Mouse (Mus musculus): ENCODE data around the gene Olfr513.

The Olfr513 gene

GRCm38 (mm10) chr7:108750673-108751072 is at the start of gene Olfr513:
Gene Olfr513 (plus strand): TSS chr7:108750973.
- DNase-seq: no peak

GRCm38 (mm10) chr7:108713020-108713419 is 37.8 kb upstream of the Olfr513 start, which contains the start of gene Olfr512:
Gene Olfr512 (plus strand): TSS chr7:108713320.
- no peak for DNase-seq

DNA sequence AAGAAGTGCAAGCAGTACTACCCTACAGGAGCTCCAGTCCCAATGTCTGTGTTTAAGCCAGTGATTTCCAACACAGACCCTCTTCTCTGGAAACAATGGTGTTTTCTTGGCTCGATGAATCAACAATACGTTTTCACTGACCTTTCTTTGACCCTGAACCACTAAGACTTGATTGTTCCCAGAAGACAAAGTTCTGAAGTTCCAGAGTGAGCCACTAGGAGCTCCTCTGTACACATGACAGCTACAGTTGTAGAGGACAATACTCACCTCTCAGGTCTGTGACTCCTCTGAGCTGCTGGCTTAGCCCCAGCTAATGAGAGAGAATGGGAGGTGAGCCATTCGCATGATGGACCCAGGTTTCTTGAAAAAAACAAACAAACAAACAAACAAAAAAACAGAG is 9.6 kb downstream of the Olfr513 start:
- DNase-seq: no peak

DNA sequence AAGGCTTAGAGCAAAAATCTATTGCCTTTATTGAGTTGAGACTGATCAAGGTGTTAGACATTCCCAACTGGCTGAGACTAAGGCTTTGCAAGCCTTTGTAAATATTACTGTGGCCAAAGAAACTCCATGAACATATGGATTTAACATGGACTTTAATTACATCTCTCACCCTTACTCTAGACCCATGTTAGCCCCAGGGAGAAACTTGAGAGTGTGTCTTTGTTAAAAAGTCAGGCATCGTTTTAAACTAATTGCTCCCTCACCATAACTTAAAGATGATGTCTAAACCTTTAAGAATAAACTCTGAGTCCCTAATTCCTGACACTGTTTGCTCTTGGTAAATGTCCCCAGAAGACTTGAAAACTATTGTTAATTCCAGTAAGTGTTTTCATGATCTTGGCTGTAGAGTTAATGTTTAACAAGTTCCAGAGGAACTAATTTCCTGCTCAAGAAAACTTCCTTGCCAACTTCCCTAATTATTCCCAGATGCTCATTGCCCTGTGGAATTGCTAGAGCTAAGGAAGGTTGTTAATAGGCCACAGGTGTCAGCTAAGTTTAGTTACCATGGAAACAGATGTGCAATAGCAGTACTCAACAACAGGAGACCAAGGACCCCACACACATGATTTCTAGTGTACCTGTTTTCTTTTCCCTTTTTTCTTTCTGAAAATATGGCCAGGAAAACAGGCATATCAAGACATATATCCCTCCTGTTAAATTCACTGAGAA is 46.6 kb downstream of the Olfr513 start:
- no peak for DNase-seq

Measured in lung, postnatal 10 days (tissue).